Mouse (Mus musculus): Measurements from ENCODE around the gene Cpxm2. TPM values are rescaled to one million over a fixed set of nuclear protein-coding genes. Genes with fewer than 3 reads are reported as not detected.

Gene Cpxm2
- polyA plus RNA-seq, 1 experiment from 2014 or later = 1.3 TPM

- no peaks in the 10 kb centered on the region for H3K27me3 ChIP-seq (replicated peaks)
- no peak overlapping the region for H3K4me3 ChIP-seq (replicated peaks)
- H3K4me2 ChIP-seq = no peak overlapping the region
- no peak overlapping the region for H3K27ac ChIP-seq (replicated peaks)
- 59% methylated on average over 1 of the region's 1 CpGs for WGBS
- no peaks in the 10 kb centered on the region for H3K36me3 ChIP-seq
- ATAC-seq (ENCODE audit: low FRiP score) = no peak
- peaks cover 4% of the 10 kb centered on the region for H3K4me1 ChIP-seq
- H3K9ac ChIP-seq (replicated peaks) = no peak overlapping the region
- H3K9me3 ChIP-seq (replicated peaks) = no peaks in the 10 kb centered on the region
Measured at GRCm38 (mm10) chr7:132179049-132179448, 24.5 kb upstream of the Cpxm2 start.

- H3K27me3 ChIP-seq (replicated peaks) = no peaks in the 10 kb centered on the region
- 79% methylated on average over 5 of the region's 5 CpGs for WGBS
- no peak overlapping the region for H3K9ac ChIP-seq (replicated peaks)
- H3K36me3 ChIP-seq = no peaks in the 10 kb centered on the region
- H3K4me3 ChIP-seq (replicated peaks) = no peak overlapping the region
- no peak overlapping the region for H3K27ac ChIP-seq (replicated peaks)
- no peak overlapping the region for H3K4me2 ChIP-seq
- H3K4me1 ChIP-seq = peaks cover 7% of the 10 kb centered on the region
- no peaks in the 10 kb centered on the region for H3K9me3 ChIP-seq (replicated peaks)
- ATAC-seq (ENCODE audit: low FRiP score) = no peak
Measured at GRCm38 (mm10) chr7:132174787-132175186, 20.2 kb upstream of the Cpxm2 start.

DNA sequence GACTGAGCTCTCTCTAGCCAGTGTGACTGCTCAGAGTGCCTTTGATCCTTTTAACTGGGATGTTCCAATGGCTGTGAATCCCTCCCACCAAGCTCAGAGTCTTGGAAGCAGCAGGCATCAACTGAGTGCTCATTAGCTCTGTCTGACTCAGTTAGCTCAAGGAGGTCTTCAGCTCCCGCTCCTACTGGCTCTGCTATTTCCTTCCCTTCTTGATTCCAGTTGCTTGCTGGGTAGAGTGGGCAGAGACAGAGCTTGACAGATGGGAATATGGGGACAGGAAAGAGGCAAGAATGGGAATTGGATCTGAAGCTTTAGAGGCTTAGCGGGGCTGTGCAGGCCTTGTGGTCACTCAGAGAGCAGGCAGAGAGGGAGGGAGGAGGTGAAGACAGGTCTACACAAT is 19.8 kb upstream of the Cpxm2 start:
- Histone ChIP-seq H3K4me3 (replicated peaks) (no peak overlapping the region), H3K27me3 (replicated peaks) (no peaks in the 10 kb centered on the region), H3K36me3 (no peaks in the 10 kb centered on the region), H3K9ac (replicated peaks) (no peak overlapping the region), H3K4me2 (no peak overlapping the region), H3K9me3 (replicated peaks) (no peaks in the 10 kb centered on the region), H3K27ac (replicated peaks) (no peak overlapping the region), H3K4me1 (peaks cover 11% of the 10 kb centered on the region)
- WGBS = 74% methylated on average over 2 of the region's 2 CpGs
- no peak for ATAC-seq (ENCODE audit: low FRiP score)

GRCm38 (mm10) chr7:132172220-132172619 is 17.7 kb upstream of the Cpxm2 start:
- H3K27ac ChIP-seq (replicated peaks) = no peak overlapping the region
- no peak overlapping the region for H3K4me2 ChIP-seq
- WGBS = 62% methylated on average over 5 of the region's 5 CpGs
- H3K36me3 ChIP-seq = no peaks in the 10 kb centered on the region
- ATAC-seq (ENCODE audit: low FRiP score) = no peak
- H3K4me1 ChIP-seq = peaks cover 13% of the 10 kb centered on the region
- H3K4me3 ChIP-seq (replicated peaks) = no peak overlapping the region
- H3K9ac ChIP-seq (replicated peaks) = no peak overlapping the region
- H3K9me3 ChIP-seq (replicated peaks) = no peaks in the 10 kb centered on the region
- no peaks in the 10 kb centered on the region for H3K27me3 ChIP-seq (replicated peaks)

GRCm38 (mm10) chr7:132171716-132172115 is 17.2 kb upstream of the Cpxm2 start:
- Histone ChIP-seq H3K36me3 (no peaks in the 10 kb centered on the region), H3K4me3 (replicated peaks) (no peak overlapping the region), H3K9ac (replicated peaks) (no peak overlapping the region), H3K4me2 (no peak overlapping the region), H3K9me3 (replicated peaks) (no peaks in the 10 kb centered on the region), H3K27ac (replicated peaks) (no peak overlapping the region), H3K27me3 (replicated peaks) (no peaks in the 10 kb centered on the region), H3K4me1 (peaks cover 13% of the 10 kb centered on the region)
- ATAC-seq (ENCODE audit: low FRiP score) = no peak
- 79% methylated on average over 5 of the region's 5 CpGs for WGBS

GRCm38 (mm10) chr7:132169419-132170169 is 15.1 kb upstream of the Cpxm2 start:
- ATAC-seq (ENCODE audit: low FRiP score) = peak; percentile 28; the same call in 1 of the 2 replicates

DNA sequence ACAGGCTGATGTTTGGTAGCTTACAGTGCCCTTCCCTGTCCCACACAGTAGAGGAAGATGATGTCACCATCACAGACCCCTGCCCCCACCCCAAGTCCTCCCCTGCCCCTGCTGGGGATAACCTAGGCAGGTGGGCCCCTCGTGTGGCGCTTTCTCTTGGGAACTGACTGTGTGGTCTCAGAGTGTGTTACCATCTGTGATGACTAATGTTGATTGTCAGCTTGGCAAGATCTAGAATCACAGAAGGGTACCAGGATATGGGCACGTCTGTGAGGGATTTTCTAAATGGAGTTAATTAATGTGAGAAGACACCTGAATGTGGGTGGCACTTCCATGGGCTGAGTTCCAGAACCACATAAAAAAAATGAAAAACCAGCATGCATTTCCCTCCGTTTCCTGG is 12.7 kb upstream of the Cpxm2 start:
- Histone ChIP-seq H3K4me2 (no peak overlapping the region), H3K36me3 (no peaks in the 10 kb centered on the region), H3K27ac (replicated peaks) (no peak overlapping the region), H3K4me3 (replicated peaks) (no peak overlapping the region), H3K9me3 (replicated peaks) (no peaks in the 10 kb centered on the region), H3K27me3 (replicated peaks) (no peaks in the 10 kb centered on the region), H3K9ac (replicated peaks) (no peak overlapping the region), H3K4me1 (peaks cover 9% of the 10 kb centered on the region)
- no peak for ATAC-seq (ENCODE audit: low FRiP score)
- 79% methylated on average over 4 of the region's 4 CpGs for WGBS

More at GRCm38 (mm10) chr7:132169419-132170169, 15.1 kb upstream of the Cpxm2 start:
- Histone ChIP-seq H3K4me3 (replicated peaks) (no peak overlapping the region), H3K4me1 (peaks cover 13% of the 10 kb centered on the region), H3K9ac (replicated peaks) (no peak overlapping the region), H3K36me3 (no peaks in the 10 kb centered on the region), H3K27me3 (replicated peaks) (no peaks in the 10 kb centered on the region), H3K9me3 (replicated peaks) (no peaks in the 10 kb centered on the region), H3K27ac (replicated peaks) (no peak overlapping the region), H3K4me2 (no peak overlapping the region)
- 53% methylated on average over 7 of the region's 7 CpGs for WGBS

DNA sequence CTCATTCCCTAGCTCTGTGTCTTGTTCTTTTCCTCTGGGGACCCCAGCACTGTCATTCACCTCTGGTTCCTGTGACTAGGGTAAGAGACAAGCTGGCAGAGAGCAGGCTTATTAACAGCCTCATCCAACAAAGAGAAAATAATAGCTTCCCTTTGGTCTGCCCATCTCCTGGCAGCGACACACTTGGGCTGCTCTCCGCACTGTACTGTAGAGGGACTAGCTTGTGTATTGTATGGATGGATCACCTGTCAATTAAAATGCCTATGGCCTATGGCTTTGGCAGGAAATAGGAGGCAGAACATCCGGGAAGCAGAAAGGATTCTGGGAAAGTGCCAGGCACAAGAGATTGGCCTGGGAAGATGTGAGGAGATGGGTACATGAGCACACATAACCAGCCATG is 7.7 kb upstream of the Cpxm2 start:
- peak overlapping the region; percentile 56 for H3K27ac ChIP-seq (replicated peaks)
- no peak for ATAC-seq (ENCODE audit: low FRiP score)

DNA sequence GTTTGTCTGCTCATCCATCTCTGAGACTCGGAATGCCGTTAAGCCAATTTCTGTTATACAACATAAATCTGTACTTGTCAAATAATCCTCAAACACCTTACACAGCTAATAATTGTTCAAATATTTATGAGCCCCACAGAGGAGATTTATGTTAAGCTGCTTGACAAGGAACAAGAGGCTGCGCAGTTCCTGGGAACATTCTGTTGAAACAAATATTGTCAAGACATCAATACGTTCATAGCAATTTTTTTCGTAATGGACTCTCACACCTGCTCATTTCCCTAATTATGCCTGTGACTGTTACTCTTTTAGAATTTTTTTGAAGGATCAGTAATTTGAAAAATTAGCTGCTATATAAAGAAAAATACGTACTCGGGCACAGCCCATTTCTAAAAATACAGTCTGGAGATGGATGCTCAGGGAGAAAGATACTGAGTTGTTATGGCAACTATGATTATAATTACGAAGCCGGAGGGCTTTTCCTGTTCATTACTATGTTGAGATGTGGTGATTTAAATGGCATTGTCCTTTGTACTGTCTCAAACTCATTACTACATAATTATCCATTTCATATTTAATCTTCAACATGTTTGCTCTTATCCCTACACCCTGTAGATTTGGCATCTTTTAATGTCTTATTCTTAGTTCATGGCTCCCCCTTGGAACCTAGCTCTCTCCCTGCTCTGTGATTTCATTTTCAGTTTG is 3.9 kb upstream of the Cpxm2 start:
- peak; percentile 58 for ATAC-seq (ENCODE audit: low FRiP score)
- no peaks in the 10 kb centered on the region for H3K9me3 ChIP-seq (replicated peaks)
- H3K4me2 ChIP-seq = no peak overlapping the region; the same call in 1 of the 2 replicates
- no peak overlapping the region for H3K4me3 ChIP-seq (replicated peaks)
- H3K27me3 ChIP-seq (replicated peaks) = peaks cover 16% of the 10 kb centered on the region
- peaks cover 26% of the 10 kb centered on the region for H3K4me1 ChIP-seq
- WGBS = 38% methylated on average over 9 of the region's 9 CpGs
- H3K36me3 ChIP-seq = no peaks in the 10 kb centered on the region
- peak overlapping the region; percentile 77 for H3K27ac ChIP-seq (replicated peaks)
- H3K9ac ChIP-seq (replicated peaks) = no peak overlapping the region

More for the DNA sequence above, 7.7 kb upstream of the Cpxm2 start:
- WGBS = 43% methylated on average over 3 of the region's 3 CpGs
- no peak overlapping the region for H3K9ac ChIP-seq (replicated peaks)
- no peak overlapping the region for H3K4me2 ChIP-seq
- H3K36me3 ChIP-seq = no peaks in the 10 kb centered on the region
- H3K4me3 ChIP-seq (replicated peaks) = no peak overlapping the region
- no peaks in the 10 kb centered on the region for H3K27me3 ChIP-seq (replicated peaks)
- H3K9me3 ChIP-seq (replicated peaks) = no peaks in the 10 kb centered on the region
- H3K4me1 ChIP-seq = peaks cover 3% of the 10 kb centered on the region; the same call in 1 of the 2 replicates

DNA sequence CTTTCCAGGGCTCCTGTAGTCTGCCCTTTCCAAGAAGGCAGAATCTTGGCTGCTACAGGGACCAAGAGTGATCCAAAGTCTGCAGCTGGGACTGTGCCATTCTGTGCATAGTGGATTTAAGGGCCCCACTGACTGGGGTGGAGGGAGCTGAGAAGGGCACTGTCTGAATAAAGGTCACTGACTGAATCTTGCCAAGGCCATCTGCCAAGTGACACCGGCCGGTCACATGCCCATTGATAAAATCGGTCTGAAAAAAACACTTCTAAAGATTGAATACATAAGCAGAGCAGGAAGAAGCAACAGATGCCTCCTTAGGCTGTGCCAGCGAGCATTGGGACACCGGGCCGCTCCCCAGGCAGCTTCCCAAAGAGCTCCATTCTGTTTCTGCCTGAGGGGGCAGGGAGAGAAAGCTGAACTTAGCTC is 803 bp downstream of the Cpxm2 start:
- Histone ChIP-seq H3K36me3 (no peaks in the 10 kb centered on the region), H3K4me3 (replicated peaks) (no peak overlapping the region; the same call in 1 of the 2 replicates), H3K4me2 (peak overlapping the region; percentile 78), H3K9ac (replicated peaks) (0 out of 2 replicates have a peak overlapping the region, but pooled peaks have one; percentile 51), H3K4me1 (peaks cover 38% of the 10 kb centered on the region), H3K27ac (replicated peaks) (no peak overlapping the region), H3K9me3 (replicated peaks) (no peaks in the 10 kb centered on the region), H3K27me3 (replicated peaks) (peaks cover 22% of the 10 kb centered on the region)
- 30% methylated on average over 6 of the region's 6 CpGs for WGBS
- ATAC-seq (ENCODE audit: low FRiP score) = peak; percentile 44; the same call in 1 of the 2 replicates

GRCm38 (mm10) chr7:132145227-132145800 is 9.2 kb downstream of the Cpxm2 start:
- H3K4me1 ChIP-seq = no peaks in the 10 kb centered on the region
- WGBS = 83% methylated on average over 15 of the region's 15 CpGs
- H3K9me3 ChIP-seq (replicated peaks) = no peaks in the 10 kb centered on the region
- no peak overlapping the region for H3K4me3 ChIP-seq (replicated peaks)
- H3K9ac ChIP-seq (replicated peaks) = no peak overlapping the region
- H3K4me2 ChIP-seq = no peak overlapping the region
- no peaks in the 10 kb centered on the region for H3K27me3 ChIP-seq (replicated peaks)
- H3K36me3 ChIP-seq = no peaks in the 10 kb centered on the region
- no peak for ATAC-seq (ENCODE audit: low FRiP score)
- no peak overlapping the region for H3K27ac ChIP-seq (replicated peaks)
